Mouse (Mus musculus): ENCODE data around the gene Megf11.

GRCm38 (mm10) chr9:64638250-64638649, 252.8 kb downstream of the Megf11 start:
- TF ChIP-seq USF1 (IDR thresholded peaks at IDR 0.05; ENCODE audit: low read depth, low read length) = no peak
- no peak for TF ChIP-seq CHD2 (IDR thresholded peaks at IDR 0.05; ENCODE audit: low read length)
- TF ChIP-seq BHLHE40 (IDR thresholded peaks at IDR 0.05; ENCODE audit: borderline replicate concordance, low read depth, low read length) = no peak
- TF ChIP-seq CTCF (IDR thresholded peaks at IDR 0.05 in 2 of 3, conservative IDR thresholded peaks at IDR 0.05 in 1 of 3; ENCODE audit: control insufficient read depth in 1 of 3, insufficient read depth in 1 of 3, low read depth in 2 of 3, low read length in 3 of 3, poor library complexity in 1 of 3, severe bottlenecking in 1 of 3) = no peak
- TF ChIP-seq ZC3H11A (IDR thresholded peaks at IDR 0.05; ENCODE audit: low read depth, low read length) = no peak
- TF ChIP-seq POLR2AphosphoS2 (IDR thresholded peaks at IDR 0.05; ENCODE audit: low read length) = no peak
- TF ChIP-seq MAFK (IDR thresholded peaks at IDR 0.05; ENCODE audit: borderline replicate concordance, low read depth, low read length) = no peak
- TF ChIP-seq CHD1 (IDR thresholded peaks at IDR 0.05; ENCODE audit: low read depth, low read length) = no peak
- no peak for TF ChIP-seq POLR2A (IDR thresholded peaks at IDR 0.05; ENCODE audit: control insufficient read depth in 1 of 2, insufficient read depth in 1 of 2, low read depth in 1 of 2, low read length in 2 of 2, poor library complexity in 1 of 2)
- TF ChIP-seq MYC (IDR thresholded peaks at IDR 0.05; ENCODE audit: low read depth, low read length) = no peak
- TF ChIP-seq EP300 (IDR thresholded peaks at IDR 0.05; ENCODE audit: low read depth in 1 of 2, low read length in 2 of 2) = no peak
- no peak for TF ChIP-seq GATA1 (IDR thresholded peaks at IDR 0.05; ENCODE audit: low read depth, low read length)
- no peak for TF ChIP-seq TBP (IDR thresholded peaks at IDR 0.05; ENCODE audit: low read depth, low read length)
- no peak for TF ChIP-seq ZNF384 (IDR thresholded peaks at IDR 0.05; ENCODE audit: low read depth, low read length)
